Mouse (Mus musculus) cortical plate, adult 2 months (tissue): ENCODE measurements around the gene Gpm6a.

Experiments used
- CTCF ChIP-seq: fragments of 200-500 bp; IDR thresholded peaks from 2 replicates; pipeline ENCODE4 v1.5.1; 2011; ENCODE audit warnings: mild to moderate bottlenecking, control low read depth, low read length; ENCODE audit not compliant: insufficient read depth; ENCODE audit errors: extremely low read depth
- POLR2A ChIP-seq: fragments of 200-500 bp; IDR thresholded peaks from 2 replicates; pipeline ENCODE4 v1.6.1; 2011; ENCODE audit warnings: mild to moderate bottlenecking, low read length, control low read depth; ENCODE audit not compliant: insufficient read depth; ENCODE audit errors: extremely low read depth

GRCm38 (mm10) chr8:54975927-54976326 lies 21.3 kb downstream of the Gpm6a start:
- TF ChIP-seq CTCF: no peak
- no peak for TF ChIP-seq POLR2A
